Mouse (Mus musculus): ENCODE results near the gene Nudt6. TPM values are rescaled to one million over a fixed set of nuclear protein-coding genes. Genes with fewer than 3 reads are reported as not detected.

The Nudt6 gene
- polyA plus RNA-seq, 1 experiment from 2014 or later, result 6.9 TPM

DNA sequence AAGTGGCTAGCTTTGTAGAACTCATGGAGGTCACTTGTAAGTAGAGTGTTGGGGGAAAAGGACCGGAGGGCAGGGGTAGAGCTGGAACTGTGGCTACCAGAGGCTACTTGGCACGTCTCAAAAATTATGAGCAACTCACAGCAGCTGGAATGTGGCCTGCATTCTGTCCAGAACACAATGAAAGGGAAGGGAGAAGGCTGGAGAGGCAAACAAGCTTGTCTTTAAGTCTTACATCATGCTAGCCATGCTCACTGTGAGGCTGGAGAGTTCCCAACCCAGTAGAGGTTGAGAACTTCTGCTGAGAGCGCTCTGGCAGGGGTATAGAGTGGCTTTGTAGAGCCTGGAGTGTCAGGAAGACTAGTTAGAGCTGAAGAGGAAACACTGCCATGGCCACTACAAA, 22.4 kb downstream of the Nudt6 start:
- H3K4me2 ChIP-seq (ENCODE audit: low read length), result no peak overlapping the region
- H3K9ac ChIP-seq (ENCODE audit: low read depth, low read length), result no peak overlapping the region
- no peaks in the 10 kb centered on the region for H3K4me1 ChIP-seq (ENCODE audit: control insufficient read depth, insufficient read depth, low read depth, low read length)
- no peaks in the 10 kb centered on the region for H3K27me3 ChIP-seq (replicated peaks; ENCODE audit: control insufficient read depth, insufficient read depth, low read length)
- no peaks in the 10 kb centered on the region for H3K9me3 ChIP-seq (ENCODE audit: control insufficient read depth, low read length)
- no peaks in the 10 kb centered on the region for H3K36me3 ChIP-seq (ENCODE audit: control insufficient read depth, insufficient read depth, low read length)
- WGBS, result 87% methylated on average over 3 of the region's 3 CpGs
- no peak overlapping the region for H3K27ac ChIP-seq (ENCODE audit: low read depth, low read length)
- no peak overlapping the region for H3K4me3 ChIP-seq (ENCODE audit: low read length)
- no peak for ATAC-seq

- ATAC-seq, result no peak
- 92% methylated on average over 5 of the region's 5 CpGs for WGBS
These were observed 22.9 kb downstream of the Nudt6 start for GRCm38 (mm10) chr3:37396930-37397608.

GRCm38 (mm10) chr3:37387310-37387709, 32.7 kb downstream of the Nudt6 start:
- Histone ChIP-seq H3K4me3 (ENCODE audit: low read length) (no peak overlapping the region), H3K4me2 (ENCODE audit: low read length) (no peak overlapping the region), H3K36me3 (ENCODE audit: control insufficient read depth, insufficient read depth, low read length) (no peaks in the 10 kb centered on the region), H3K9me3 (ENCODE audit: control insufficient read depth, low read length) (no peaks in the 10 kb centered on the region), H3K4me1 (ENCODE audit: control insufficient read depth, insufficient read depth, low read depth, low read length) (no peaks in the 10 kb centered on the region), H3K27ac (ENCODE audit: low read depth, low read length) (no peak overlapping the region), H3K27me3 (replicated peaks; ENCODE audit: control insufficient read depth, insufficient read depth, low read length) (no peaks in the 10 kb centered on the region), H3K9ac (ENCODE audit: low read depth, low read length) (no peak overlapping the region)
- 87% methylated on average over 6 of the region's 6 CpGs for WGBS
- no peak for ATAC-seq

More at GRCm38 (mm10) chr3:37396930-37397608, 22.9 kb downstream of the Nudt6 start:
- no peaks in the 10 kb centered on the region for H3K9me3 ChIP-seq (ENCODE audit: control insufficient read depth, low read length)
- H3K36me3 ChIP-seq (ENCODE audit: control insufficient read depth, insufficient read depth, low read length), result no peaks in the 10 kb centered on the region
- H3K4me1 ChIP-seq (ENCODE audit: control insufficient read depth, insufficient read depth, low read depth, low read length), result no peaks in the 10 kb centered on the region
- H3K27ac ChIP-seq (ENCODE audit: low read depth, low read length), result no peak overlapping the region
- H3K4me3 ChIP-seq (ENCODE audit: low read length), result no peak overlapping the region
- H3K4me2 ChIP-seq (ENCODE audit: low read length), result no peak overlapping the region
- no peak overlapping the region for H3K9ac ChIP-seq (ENCODE audit: low read depth, low read length)
- no peaks in the 10 kb centered on the region for H3K27me3 ChIP-seq (replicated peaks; ENCODE audit: control insufficient read depth, insufficient read depth, low read length)

- H3K4me2 ChIP-seq (ENCODE audit: low read length), result no peak overlapping the region
- H3K4me1 ChIP-seq (ENCODE audit: control insufficient read depth, insufficient read depth, low read depth, low read length), result no peaks in the 10 kb centered on the region; the same call in 1 of the 2 replicates
- no peaks in the 10 kb centered on the region for H3K9me3 ChIP-seq (ENCODE audit: control insufficient read depth, low read length)
- no peak overlapping the region for H3K27ac ChIP-seq (ENCODE audit: low read depth, low read length)
- WGBS, result 85% methylated on average over 6 of the region's 6 CpGs
- H3K36me3 ChIP-seq (ENCODE audit: control insufficient read depth, insufficient read depth, low read length), result no peaks in the 10 kb centered on the region
- no peak overlapping the region for H3K4me3 ChIP-seq (ENCODE audit: low read length)
- no peak for ATAC-seq
- H3K9ac ChIP-seq (ENCODE audit: low read depth, low read length), result no peak overlapping the region
- no peaks in the 10 kb centered on the region for H3K27me3 ChIP-seq (replicated peaks; ENCODE audit: control insufficient read depth, insufficient read depth, low read length)
These were observed 36.8 kb downstream of the Nudt6 start for GRCm38 (mm10) chr3:37383096-37383765.

DNA sequence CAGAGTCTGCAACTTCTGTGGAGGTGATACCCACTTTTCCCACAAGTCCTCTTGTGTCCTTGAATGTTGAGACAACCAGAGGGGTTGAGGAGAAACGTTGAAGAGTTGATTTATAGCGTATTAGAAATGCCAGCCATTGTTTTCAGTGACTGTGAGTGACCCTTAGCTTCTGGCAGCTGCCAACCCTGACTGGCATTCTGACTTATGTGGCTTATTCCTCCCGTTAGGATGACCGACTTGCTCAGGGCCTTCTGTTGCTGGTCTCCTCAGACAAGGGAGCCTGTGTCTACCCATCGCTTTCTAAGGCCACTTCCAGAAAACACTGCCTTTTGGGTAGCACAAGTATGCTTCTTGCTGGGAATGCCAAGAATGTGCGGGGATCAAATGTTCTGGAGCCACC, 38.6 kb downstream of the Nudt6 start:
- Histone ChIP-seq H3K4me3 (ENCODE audit: low read length) (no peak overlapping the region), H3K9me3 (ENCODE audit: control insufficient read depth, low read length) (no peaks in the 10 kb centered on the region), H3K9ac (ENCODE audit: low read depth, low read length) (no peak overlapping the region), H3K36me3 (ENCODE audit: control insufficient read depth, insufficient read depth, low read length) (no peaks in the 10 kb centered on the region), H3K27me3 (replicated peaks; ENCODE audit: control insufficient read depth, insufficient read depth, low read length) (no peaks in the 10 kb centered on the region), H3K4me1 (ENCODE audit: control insufficient read depth, insufficient read depth, low read depth, low read length) (no peaks in the 10 kb centered on the region; the same call in 1 of the 2 replicates), H3K4me2 (ENCODE audit: low read length) (no peak overlapping the region), H3K27ac (ENCODE audit: low read depth, low read length) (no peak overlapping the region)
- ATAC-seq, result no peak
- WGBS, result 73% methylated on average over 6 of the region's 6 CpGs

DNA sequence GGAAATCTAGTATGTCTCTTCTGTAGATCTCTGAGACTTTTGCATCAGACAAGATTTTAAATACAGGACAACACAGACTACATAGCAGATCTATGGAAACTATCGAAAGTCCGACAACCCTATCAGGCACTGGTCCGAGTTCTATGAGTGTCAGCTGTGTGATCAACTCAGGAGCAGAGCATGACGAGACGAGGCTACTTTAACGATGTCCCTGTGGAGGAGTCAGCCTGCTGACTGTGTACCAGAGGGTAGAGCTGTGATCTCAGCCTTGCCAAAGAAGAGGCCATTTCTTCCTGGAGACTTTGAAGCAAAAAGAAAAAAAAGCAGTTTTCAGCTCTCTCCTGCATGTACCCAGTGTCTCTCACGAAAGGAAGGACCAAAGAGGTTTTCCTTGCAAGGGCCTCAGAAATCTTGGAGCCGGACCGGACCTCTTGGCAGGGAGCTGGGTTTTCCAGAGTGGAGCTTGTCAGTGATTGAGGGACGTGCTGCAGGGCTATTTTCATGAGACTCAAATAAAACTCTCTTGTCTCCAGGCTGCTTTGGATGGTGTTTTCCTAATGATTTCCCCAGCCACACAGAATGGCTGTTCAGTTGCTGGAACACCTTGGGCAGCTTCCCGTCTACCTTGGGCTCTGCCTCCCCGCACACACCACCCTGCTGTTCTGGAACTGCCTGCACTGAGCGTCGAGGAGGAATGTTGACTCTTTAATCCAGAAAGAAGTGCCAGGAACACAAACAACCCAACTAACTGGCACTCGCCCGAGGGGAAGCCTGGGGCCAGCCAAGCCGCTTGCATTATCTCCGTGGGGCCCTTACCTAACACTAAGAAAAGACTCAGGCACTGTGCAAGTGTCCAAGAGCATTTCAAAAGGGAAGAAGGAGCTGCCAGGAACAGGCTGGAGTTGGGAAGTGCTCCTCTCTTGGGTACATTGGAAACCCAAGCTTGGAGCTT, 39.8 kb downstream of the Nudt6 start:
- Histone ChIP-seq H3K4me2 (ENCODE audit: low read length) (no peak overlapping the region), H3K36me3 (ENCODE audit: control insufficient read depth, insufficient read depth, low read length) (no peaks in the 10 kb centered on the region), H3K9me3 (ENCODE audit: control insufficient read depth, low read length) (no peaks in the 10 kb centered on the region), H3K9ac (ENCODE audit: low read depth, low read length) (no peak overlapping the region), H3K4me3 (ENCODE audit: low read length) (no peak overlapping the region), H3K27me3 (replicated peaks; ENCODE audit: control insufficient read depth, insufficient read depth, low read length) (no peaks in the 10 kb centered on the region), H3K27ac (ENCODE audit: low read depth, low read length) (peak overlapping the region; percentile 20; the same call in 1 of the 2 replicates), H3K4me1 (ENCODE audit: control insufficient read depth, insufficient read depth, low read depth, low read length) (no peaks in the 10 kb centered on the region; the same call in 1 of the 2 replicates)
- peak; percentile 83 for ATAC-seq
- WGBS, result 68% methylated on average over 18 of the region's 18 CpGs

GRCm38 (mm10) chr3:37379201-37379600, 40.8 kb downstream of the Nudt6 start:
- Histone ChIP-seq H3K27ac (ENCODE audit: low read depth, low read length) (no peak overlapping the region), H3K4me1 (ENCODE audit: control insufficient read depth, insufficient read depth, low read depth, low read length) (no peaks in the 10 kb centered on the region; the same call in 1 of the 2 replicates), H3K9ac (ENCODE audit: low read depth, low read length) (no peak overlapping the region), H3K4me2 (ENCODE audit: low read length) (no peak overlapping the region), H3K27me3 (replicated peaks; ENCODE audit: control insufficient read depth, insufficient read depth, low read length) (no peaks in the 10 kb centered on the region), H3K4me3 (ENCODE audit: low read length) (no peak overlapping the region), H3K36me3 (ENCODE audit: control insufficient read depth, insufficient read depth, low read length) (no peaks in the 10 kb centered on the region), H3K9me3 (ENCODE audit: control insufficient read depth, low read length) (no peaks in the 10 kb centered on the region)
- 86% methylated on average over 14 of the region's 14 CpGs for WGBS
- ATAC-seq, result no peak

DNA sequence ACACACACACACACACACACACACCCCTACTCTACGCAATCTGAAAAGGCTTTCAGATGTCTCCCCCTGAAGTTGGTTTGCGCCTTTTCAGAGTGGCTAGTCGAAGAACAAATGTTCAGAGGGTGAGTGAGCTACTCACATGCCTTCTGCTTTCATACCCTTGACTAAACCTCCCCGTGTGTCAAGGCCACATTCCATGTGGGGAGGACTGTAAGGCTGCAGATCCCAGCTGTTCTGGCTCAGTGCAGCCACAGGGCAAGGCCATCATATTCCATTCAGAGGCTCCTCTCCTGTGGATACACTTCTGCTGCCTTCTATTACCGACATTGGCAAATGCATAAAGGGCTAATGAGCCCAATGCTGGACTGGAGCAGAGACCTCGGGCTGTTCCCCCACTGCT, 41.6 kb downstream of the Nudt6 start:
- no peak for ATAC-seq
- Histone ChIP-seq H3K9ac (ENCODE audit: low read depth, low read length) (no peak overlapping the region), H3K36me3 (ENCODE audit: control insufficient read depth, insufficient read depth, low read length) (no peaks in the 10 kb centered on the region), H3K9me3 (ENCODE audit: control insufficient read depth, low read length) (no peaks in the 10 kb centered on the region), H3K4me1 (ENCODE audit: control insufficient read depth, insufficient read depth, low read depth, low read length) (no peaks in the 10 kb centered on the region; the same call in 1 of the 2 replicates), H3K27me3 (replicated peaks; ENCODE audit: control insufficient read depth, insufficient read depth, low read length) (no peaks in the 10 kb centered on the region), H3K4me3 (ENCODE audit: low read length) (no peak overlapping the region), H3K27ac (ENCODE audit: low read depth, low read length) (no peak overlapping the region), H3K4me2 (ENCODE audit: low read length) (no peak overlapping the region)
- WGBS, result 75% methylated on average over 6 of the region's 6 CpGs

- WGBS, result 64% methylated on average over 6 of the region's 6 CpGs
- H3K4me1 ChIP-seq (ENCODE audit: control insufficient read depth, insufficient read depth, low read depth, low read length), result no peaks in the 10 kb centered on the region; the same call in 1 of the 2 replicates
- H3K9ac ChIP-seq (ENCODE audit: low read depth, low read length), result no peak overlapping the region
- no peak overlapping the region for H3K4me3 ChIP-seq (ENCODE audit: low read length)
- no peaks in the 10 kb centered on the region for H3K27me3 ChIP-seq (replicated peaks; ENCODE audit: control insufficient read depth, insufficient read depth, low read length)
- no peak; the same call in 1 of the 2 replicates for ATAC-seq
- H3K36me3 ChIP-seq (ENCODE audit: control insufficient read depth, insufficient read depth, low read length), result no peaks in the 10 kb centered on the region
- H3K27ac ChIP-seq (ENCODE audit: low read depth, low read length), result no peak overlapping the region
- H3K4me2 ChIP-seq (ENCODE audit: low read length), result no peak overlapping the region
- H3K9me3 ChIP-seq (ENCODE audit: control insufficient read depth, low read length), result no peaks in the 10 kb centered on the region
These were observed 42.1 kb downstream of the Nudt6 start for GRCm38 (mm10) chr3:37377926-37378325.
